Mouse (Mus musculus) liver, adult 2 months (tissue): Measurements from ENCODE around the gene Vwa8.

ENCODE experiments used
- CTCF ChIP-seq: fragments of 200-500 bp; IDR thresholded peaks from 2 replicates; pipeline ENCODE4 v1.5.1; 2011; ENCODE audit warnings: low read depth, low read length, control low read depth
- POLR2A ChIP-seq: fragments of 200-500 bp; IDR thresholded peaks from 2 replicates; pipeline ENCODE4 v1.6.1; 2011; ENCODE audit warnings: low read length, control low read depth; ENCODE audit not compliant: insufficient read depth; ENCODE audit errors: extremely low read depth

GRCm38 (mm10) chr14:78896252-78896651, 47.4 kb downstream of the Vwa8 start:
- no peak for TF ChIP-seq CTCF
- no peak for TF ChIP-seq POLR2A
